Mouse (Mus musculus) liver, embryonic 13.5 days (tissue): ENCODE measurements around the gene Atxn10. TPM values are rescaled to one million over a fixed set of nuclear protein-coding genes. Genes with fewer than 3 reads are reported as not detected.
A peak's percentile ranks its signal among the peaks of the same experiment; 100 is the strongest.
"Not testable (repeated sequence)": the region's sequence is repeated elsewhere in the genome, so short reads cannot be mapped to it uniquely, and the experiment has no call there.

Source experiments
- ATAC-seq: fragments of 200-750 bp; cut with Nextera tagmentation; 2 replicates; pipeline ENCODE4 v1.8.0; 2017; ENCODE audit warnings: low read depth, mild to moderate bottlenecking, moderate number of reproducible peaks, moderate library complexity
- DNase-seq: peaks from one replicate; pipeline ENCODE4 v3.0.0; 2022
- H3K27ac ChIP-seq: fragments of 300-500 bp; sonication (generic); 2 replicates; pipeline ENCODE4 v1.5.1; 2015; ENCODE audit warnings: moderate library complexity, mild to moderate bottlenecking, inconsistent platforms
- H3K27me3 ChIP-seq: fragments of 300-500 bp; sonication (generic); 2 replicates; pipeline ENCODE4 v1.6.1; 2015; ENCODE audit warnings: mild to moderate bottlenecking, inconsistent platforms
- H3K36me3 ChIP-seq: fragments of 300-500 bp; sonication (generic); 2 replicates; pipeline ENCODE4 v1.6.1; 2015; ENCODE audit warnings: mild to moderate bottlenecking, inconsistent platforms
- H3K4me1 ChIP-seq: fragments of 300-500 bp; sonication (generic); replicated peaks from 2 replicates; pipeline ENCODE4 v1.6.1; 2015; ENCODE audit warnings: inconsistent platforms
- H3K4me2 ChIP-seq: fragments of 300-500 bp; sonication (generic); 2 replicates; pipeline ENCODE4 v1.6.1; 2015; ENCODE audit warnings: inconsistent platforms, mild to moderate bottlenecking, moderate library complexity
- H3K4me3 ChIP-seq: fragments of 300-500 bp; sonication (generic); replicated peaks from 2 replicates; pipeline ENCODE4 v1.5.1; 2015; ENCODE audit warnings: mild to moderate bottlenecking, inconsistent platforms
- H3K9ac ChIP-seq: fragments of 300-500 bp; sonication (generic); 2 replicates; pipeline ENCODE4 v1.6.1; 2015; ENCODE audit warnings: mild to moderate bottlenecking, inconsistent platforms
- H3K9me3 ChIP-seq: fragments of 300-500 bp; sonication (generic); replicated peaks from 2 replicates; pipeline ENCODE4 v1.6.1; 2016; ENCODE audit warnings: inconsistent platforms
- WGBS: fragments of 180-500 bp; shearing (Covaris S2); methylation state at CpG from one replicate; pipeline ENCODE4 v1.1.7; 2015; ENCODE audit not compliant: insufficient replicate concordance; 5-methylcytosine and 5-hydroxymethylcytosine counted together
- polyA plus RNA-seq: library from polyadenylated mRNA; unstranded; fragments of >200 nt; fragmentation: Nextera tagmentation; extraction: Ambion mirVana; gene quantifications from 2 replicates; pipeline ENCODE4 v1.2.1, GENCODE M21; 2015

Atxn10 gene
- polyA plus RNA-seq, 1 experiment from 2014 or later, result 92.8 TPM

DNA sequence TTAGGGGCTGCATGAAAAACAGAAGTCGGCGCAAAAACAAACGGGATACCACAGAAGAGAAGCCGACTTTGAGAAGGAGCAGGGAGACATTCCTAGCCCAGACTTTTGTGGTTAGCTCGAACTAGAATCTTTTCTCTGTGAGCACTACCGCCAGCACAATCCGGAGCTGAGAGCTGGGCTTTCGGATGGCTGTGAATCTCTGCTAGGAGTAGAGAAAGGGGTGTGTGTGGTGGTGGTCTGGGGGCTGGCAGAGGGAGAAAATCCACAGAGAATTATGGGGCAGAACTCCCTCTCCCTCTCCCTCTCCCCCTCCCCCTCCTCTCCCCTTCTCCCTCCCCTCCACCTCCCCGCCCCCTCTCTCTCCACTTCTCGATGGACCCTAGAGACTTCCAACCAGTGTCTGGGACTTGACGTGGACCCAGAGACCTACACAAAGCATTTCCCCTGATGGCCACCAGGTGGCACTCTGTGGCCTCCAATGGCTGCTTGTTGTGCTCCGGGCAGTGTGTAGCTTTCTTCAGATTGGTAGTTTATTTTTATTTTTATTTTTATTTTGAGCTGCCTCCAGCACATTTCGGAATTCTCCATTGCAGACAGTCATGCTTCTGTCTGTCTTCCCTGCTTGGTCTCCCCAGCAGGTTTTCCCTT lies 20.5 kb upstream of the Atxn10 start:
- no peak overlapping the region for H3K4me2 ChIP-seq
- ATAC-seq, result no peak
- H3K9me3 ChIP-seq, result no peaks in the 10 kb centered on the region
- no peak overlapping the region for H3K9ac ChIP-seq
- DNase-seq, result peak; percentile 39
- 36% methylated on average over 12 of the region's 13 CpGs for WGBS
- peaks cover 6% of the 10 kb centered on the region; the same call in 1 of the 2 replicates for H3K4me1 ChIP-seq
- no peaks in the 10 kb centered on the region for H3K36me3 ChIP-seq
- no peak overlapping the region for H3K4me3 ChIP-seq
- no peaks in the 10 kb centered on the region; the same call in 1 of the 2 replicates for H3K27me3 ChIP-seq
- H3K27ac ChIP-seq, result no peak overlapping the region

- H3K4me1 ChIP-seq, result peaks cover 6% of the 10 kb centered on the region; the same call in 1 of the 2 replicates
- no peaks in the 10 kb centered on the region; the same call in 1 of the 2 replicates for H3K27me3 ChIP-seq
- no peaks in the 10 kb centered on the region for H3K9me3 ChIP-seq
- WGBS, result 44% methylated on average over 14 of the region's 14 CpGs
- DNase-seq (no peak), ATAC-seq (no peak)
- no peaks in the 10 kb centered on the region for H3K36me3 ChIP-seq
- no peak overlapping the region for H3K4me3 ChIP-seq
- no peak overlapping the region for H3K27ac ChIP-seq
- no peak overlapping the region for H3K9ac ChIP-seq
- no peak overlapping the region for H3K4me2 ChIP-seq
Observed at GRCm38 (mm10) chr15:85316342-85317140, 19.5 kb upstream of the Atxn10 start.

GRCm38 (mm10) chr15:85319924-85320668 lies 15.9 kb upstream of the Atxn10 start:
- no peak overlapping the region for H3K27ac ChIP-seq
- no peaks in the 10 kb centered on the region for H3K36me3 ChIP-seq
- WGBS, result 67% methylated on average over 11 of the region's 11 CpGs
- no peak overlapping the region for H3K9ac ChIP-seq
- no peak overlapping the region for H3K4me2 ChIP-seq
- H3K4me1 ChIP-seq, result peaks cover 6% of the 10 kb centered on the region; the same call in 1 of the 2 replicates
- DNase-seq, result no peak
- no peaks in the 10 kb centered on the region; the same call in 1 of the 2 replicates for H3K27me3 ChIP-seq
- no peak overlapping the region for H3K4me3 ChIP-seq
- ATAC-seq, result no peak
- H3K9me3 ChIP-seq, result no peaks in the 10 kb centered on the region

DNA sequence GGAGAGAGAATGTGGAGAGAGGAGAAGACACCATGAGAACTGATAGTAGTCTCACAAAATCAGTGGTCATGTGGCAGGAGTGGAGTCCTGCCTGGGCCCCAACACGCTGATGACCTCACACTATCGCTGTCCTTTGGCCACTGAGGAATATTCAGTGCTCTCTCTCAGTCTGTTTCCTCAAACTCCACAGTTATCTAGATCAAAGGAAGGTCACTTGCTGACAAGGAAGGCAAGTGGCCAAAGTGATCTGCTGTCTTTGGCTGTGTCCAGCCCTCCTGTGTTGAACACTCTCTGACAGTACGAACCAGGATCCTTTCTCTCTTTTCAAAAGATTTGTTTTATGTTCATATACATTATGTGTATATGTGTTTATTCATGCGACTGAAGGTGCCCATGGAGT lies 12.8 kb upstream of the Atxn10 start:
- H3K27ac ChIP-seq, result no peak overlapping the region
- no peak overlapping the region for H3K4me3 ChIP-seq
- H3K4me1 ChIP-seq, result peaks cover 8% of the 10 kb centered on the region; the same call in 1 of the 2 replicates
- DNase-seq (no peak), ATAC-seq (no peak)
- no peak overlapping the region for H3K9ac ChIP-seq
- 66% methylated on average over 4 of the region's 4 CpGs for WGBS
- no peaks in the 10 kb centered on the region for H3K36me3 ChIP-seq
- no peaks in the 10 kb centered on the region for H3K9me3 ChIP-seq
- no peak overlapping the region for H3K4me2 ChIP-seq
- H3K27me3 ChIP-seq, result no peaks in the 10 kb centered on the region

GRCm38 (mm10) chr15:85324426-85324825 lies 11.6 kb upstream of the Atxn10 start:
- Histone ChIP-seq H3K9me3 (no peaks in the 10 kb centered on the region), H3K4me3 (no peak overlapping the region), H3K9ac (no peak overlapping the region), H3K36me3 (no peaks in the 10 kb centered on the region), H3K4me2 (no peak overlapping the region), H3K27ac (no peak overlapping the region), H3K27me3 (no peaks in the 10 kb centered on the region), H3K4me1 (peaks cover 8% of the 10 kb centered on the region; the same call in 1 of the 2 replicates)
- ATAC-seq (no peak), DNase-seq (no peak)
- 83% methylated on average over 1 of the region's 1 CpGs for WGBS

- H3K4me2 ChIP-seq, result no peak overlapping the region
Observed at GRCm38 (mm10) chr15:85327808-85328207, 8.2 kb upstream of the Atxn10 start.

GRCm38 (mm10) chr15:85328455-85328854 lies 7.6 kb upstream of the Atxn10 start:
- not testable (repeated sequence) for H3K4me2 ChIP-seq, H3K9me3 ChIP-seq, DNase-seq, H3K27ac ChIP-seq, ATAC-seq, H3K4me3 ChIP-seq, H3K27me3 ChIP-seq, H3K36me3 ChIP-seq, H3K9ac ChIP-seq
- WGBS, result 65% methylated on average over 2 of the region's 2 CpGs
- peaks cover 13% of the 10 kb centered on the region; the same call in 1 of the 2 replicates for H3K4me1 ChIP-seq

More at GRCm38 (mm10) chr15:85327808-85328207, 8.2 kb upstream of the Atxn10 start:
- Histone ChIP-seq H3K27me3 (no peaks in the 10 kb centered on the region), H3K9ac (no peak overlapping the region), H3K9me3 (no peaks in the 10 kb centered on the region), H3K27ac (no peak overlapping the region), H3K36me3 (no peaks in the 10 kb centered on the region), H3K4me3 (no peak overlapping the region), H3K4me1 (peaks cover 13% of the 10 kb centered on the region; the same call in 1 of the 2 replicates)
- DNase-seq, result no peak
- no peak for ATAC-seq
- WGBS, result 14% methylated on average over 11 of the region's 11 CpGs

DNA sequence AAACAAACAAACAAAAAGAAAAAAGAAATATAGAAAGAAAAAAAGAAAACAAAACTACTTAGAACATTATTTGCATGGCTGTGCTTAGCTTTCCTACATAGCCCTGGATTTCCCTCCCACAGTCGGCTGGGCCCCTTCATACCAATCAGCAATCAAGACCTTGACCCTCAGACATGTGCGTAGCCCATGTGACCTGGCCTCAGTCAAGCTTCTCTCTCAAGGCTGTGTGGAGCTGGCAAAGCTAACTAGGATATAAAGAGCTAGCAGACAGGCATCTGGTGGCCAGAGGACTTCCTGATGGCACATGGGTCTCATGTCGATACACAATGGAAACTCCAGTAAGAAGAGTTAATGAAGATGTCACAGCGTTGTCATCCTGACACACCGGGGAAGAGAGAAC lies 6.9 kb upstream of the Atxn10 start:
- H3K9ac ChIP-seq, result no peak overlapping the region
- H3K27me3 ChIP-seq, result no peaks in the 10 kb centered on the region
- H3K4me1 ChIP-seq, result peaks cover 13% of the 10 kb centered on the region; the same call in 1 of the 2 replicates
- H3K36me3 ChIP-seq, result no peaks in the 10 kb centered on the region
- DNase-seq (no peak), ATAC-seq (no peak)
- no peaks in the 10 kb centered on the region for H3K9me3 ChIP-seq
- 75% methylated on average over 5 of the region's 5 CpGs for WGBS
- H3K4me2 ChIP-seq, result peak overlapping the region; percentile 17; the same call in 1 of the 2 replicates
- no peak overlapping the region for H3K4me3 ChIP-seq
- H3K27ac ChIP-seq, result no peak overlapping the region

GRCm38 (mm10) chr15:85330024-85330423 lies 6.0 kb upstream of the Atxn10 start:
- peak; percentile 25; the same call in 1 of the 2 replicates for ATAC-seq
- Histone ChIP-seq H3K9ac (no peak overlapping the region), H3K9me3 (no peaks in the 10 kb centered on the region), H3K27ac (peak overlapping the region; percentile 37), H3K4me1 (peaks cover 13% of the 10 kb centered on the region; the same call in 1 of the 2 replicates), H3K4me2 (0 out of 2 replicates have a peak overlapping the region, but pooled peaks have one; percentile 17), H3K4me3 (no peak overlapping the region), H3K27me3 (no peaks in the 10 kb centered on the region), H3K36me3 (no peaks in the 10 kb centered on the region)
- no peak for DNase-seq
- WGBS, result 69% methylated on average over 6 of the region's 6 CpGs

DNA sequence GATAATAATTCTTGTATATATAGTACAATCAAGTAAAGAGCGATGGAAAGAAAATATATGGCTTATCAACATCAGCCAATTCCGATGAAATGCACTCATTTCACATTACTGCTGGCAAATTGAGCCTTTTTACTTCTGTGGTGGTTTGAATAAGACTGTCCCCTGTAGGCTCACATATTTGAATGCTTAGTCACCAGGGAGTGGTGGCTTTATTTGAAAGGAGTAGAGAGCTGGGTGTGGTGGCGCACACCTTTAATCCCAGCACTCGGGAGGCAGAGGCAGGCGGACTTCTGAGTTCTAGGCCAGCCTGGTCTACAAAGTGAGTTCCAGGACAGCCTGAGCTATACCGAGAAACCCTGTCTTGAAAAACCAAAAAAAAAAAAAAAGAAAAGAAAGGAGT lies 2.5 kb upstream of the Atxn10 start:
- 71% methylated on average over 6 of the region's 6 CpGs for WGBS
- DNase-seq, result not testable (repeated sequence)

DNA sequence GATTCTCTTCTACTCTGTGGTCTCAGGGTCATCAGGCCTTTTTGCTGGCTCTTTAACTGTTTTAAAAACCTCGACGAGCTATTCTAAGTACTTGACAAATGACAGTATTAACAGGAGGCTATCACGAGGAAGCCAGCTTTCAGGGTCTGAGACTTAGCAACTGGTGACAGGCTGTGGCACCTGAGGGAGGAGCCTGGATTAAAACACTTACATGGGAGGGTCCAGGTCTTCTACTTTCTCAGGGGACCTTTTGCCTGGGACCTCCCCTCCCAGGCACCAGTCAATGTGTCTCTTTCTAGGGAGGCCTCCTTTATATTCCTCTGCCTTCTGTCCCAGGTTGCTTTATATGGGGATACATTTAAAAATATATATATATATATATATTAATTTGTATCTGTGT lies 1.8 kb upstream of the Atxn10 start:
- Histone ChIP-seq H3K27ac (no peak overlapping the region), H3K4me2 (no peak overlapping the region), H3K36me3 (no peaks in the 10 kb centered on the region), H3K27me3 (no peaks in the 10 kb centered on the region), H3K4me1 (peaks cover 35% of the 10 kb centered on the region), H3K9me3 (no peaks in the 10 kb centered on the region), H3K9ac (no peak overlapping the region), H3K4me3 (no peak overlapping the region)
- DNase-seq (no peak), ATAC-seq (no peak)
- 56% methylated on average over 3 of the region's 3 CpGs for WGBS

More for the DNA sequence above, 2.5 kb upstream of the Atxn10 start:
- not testable (repeated sequence) for H3K27ac ChIP-seq, ATAC-seq, H3K9ac ChIP-seq, H3K4me2 ChIP-seq, H3K27me3 ChIP-seq, H3K36me3 ChIP-seq, H3K4me3 ChIP-seq, H3K9me3 ChIP-seq
- H3K4me1 ChIP-seq, result peaks cover 30% of the 10 kb centered on the region
